In the genomic region with DNA sequence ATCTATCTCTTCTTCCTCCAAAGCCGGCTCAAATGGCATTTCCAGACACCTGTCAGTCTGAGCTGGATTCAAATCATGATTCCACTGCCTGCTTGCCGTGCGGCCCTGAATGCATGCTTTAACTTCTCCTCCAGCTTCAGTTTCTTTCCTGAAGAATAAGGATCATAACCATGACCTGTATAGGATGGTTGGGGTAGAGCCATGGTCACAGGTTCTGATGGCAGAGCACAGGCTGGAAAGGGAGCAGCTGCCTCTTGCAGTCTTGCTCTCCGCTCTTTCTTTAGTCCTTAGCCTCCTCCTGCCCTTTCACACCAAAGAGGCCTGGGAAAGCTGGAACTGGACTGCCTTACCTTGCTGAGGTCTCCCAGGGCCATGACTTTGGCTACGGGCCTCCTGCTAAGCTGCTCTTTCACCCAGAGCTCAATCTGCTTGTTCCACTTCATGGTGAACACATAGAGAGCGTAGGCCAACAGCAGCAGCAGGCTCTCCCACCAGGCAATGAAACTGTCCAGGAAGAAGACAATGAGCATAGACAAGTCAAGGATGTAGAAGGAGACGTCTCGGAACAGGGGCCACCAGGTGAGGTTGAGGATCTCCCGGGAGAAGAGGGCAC, we compare ENCODE assay signal across 31 mouse cellular contexts. TPM values are rescaled to one million over a fixed set of nuclear protein-coding genes. Genes with fewer than 3 reads are reported as not detected.
"Had no signal": no experiment of that assay in that cellular context is flagged by ENCODE, and none has a peak within 500 bp of the region (broad histone marks: within the 10 kb centered on the region; RNA-seq: fewer than 3 reads in every experiment).

No protein-coding gene starts in this region.

- H3K4me1 ChIP-seq: hindbrain, embryonic 12.5 days had no signal

- H3K9me3 ChIP-seq: heart, embryonic 10.5 days; heart, embryonic 12.5 days; hindbrain, embryonic 10.5 days; hindbrain, embryonic 12.5 days; intestine, embryonic 15.5 days; limb, embryonic 13.5 days; limb, embryonic 15.5 days; liver, embryonic 12.5 days had no signal

- H3K9ac ChIP-seq: heart, embryonic 12.5 days; hindbrain, embryonic 12.5 days; hindbrain, embryonic 14.5 days; intestine, embryonic 15.5 days; limb, embryonic 13.5 days; limb, embryonic 15.5 days; liver, embryonic 12.5 days; liver, embryonic 14.5 days had no signal

- ATAC-seq: hindbrain, embryonic 16.5 days; inflammation-experienced regulatory T-cells, adult 6 months; intestine, embryonic 15.5 days; intestine, postnatal 0 days; liver, embryonic 12.5 days had no signal

- H3K4me3 ChIP-seq: heart, embryonic 10.5 days; heart, embryonic 12.5 days; hindbrain, embryonic 10.5 days; hindbrain, embryonic 12.5 days; intestine, embryonic 15.5 days; layer of hippocampus, adult 2 months; limb, embryonic 13.5 days; limb, embryonic 15.5 days; liver, embryonic 12.5 days had no signal

- H3K27ac ChIP-seq: heart, embryonic 10.5 days; hindbrain, embryonic 10.5 days; hindbrain, embryonic 12.5 days; hindbrain, embryonic 14.5 days; intestine, embryonic 15.5 days; layer of hippocampus, adult 2 months; limb, embryonic 13.5 days; limb, embryonic 15.5 days; liver, embryonic 12.5 days; liver, embryonic 14.5 days had no signal

- H3K36me3 ChIP-seq: heart, embryonic 10.5 days; heart, embryonic 12.5 days; hindbrain, embryonic 10.5 days; hindbrain, embryonic 12.5 days; intestine, embryonic 15.5 days; limb, embryonic 13.5 days; limb, embryonic 15.5 days; liver, embryonic 12.5 days had no signal

- H3K4me2 ChIP-seq: heart, embryonic 12.5 days; hindbrain, embryonic 12.5 days; hindbrain, embryonic 14.5 days; intestine, embryonic 15.5 days; limb, embryonic 13.5 days; limb, embryonic 15.5 days; liver, embryonic 12.5 days had no signal

- DNase-seq: gastrocnemius, postnatal 10 days; gastrocnemius, postnatal 25 days; heart, adult 18-20 months; heart, postnatal 10 days; heart, postnatal 4 days; kidney, adult 18-20 months; kidney, adult 8-10 months; kidney, postnatal 10 days; kidney, postnatal 25 days; kidney, postnatal 4 days; layer of hippocampus, adult 9-11 months; layer of hippocampus, postnatal 36 days; left cerebral cortex, postnatal 4 days; lung, adult 2 months had no signal

RNA-seq across cellular contexts. Expression of a gene that starts 3.8 kb away (rescaled TPM):
- total RNA-seq: gastrocnemius, postnatal 10 days; gastrocnemius, postnatal 25 days; granulocyte monocyte progenitor cell, adult 5-6 weeks; layer of hippocampus, postnatal 36 days had no signal
- polyA plus RNA-seq: hindbrain, embryonic 10.5 days; kidney, embryonic 14.5 days; kidney, embryonic 16.5 days had no signal
